Mouse (Mus musculus): ENCODE results near the gene Gm45208. TPM values are rescaled to one million over a fixed set of nuclear protein-coding genes. Genes with fewer than 3 reads are reported as not detected.
"Not testable (repeated sequence)": the region's sequence is repeated elsewhere in the genome, so short reads cannot be mapped to it uniquely, and the experiment has no call there.

The Gm45208 gene
- polyA plus RNA-seq, 1 experiment from 2014 or later: not detected

- Histone ChIP-seq H3K9ac (no peak overlapping the region), H3K4me1 (replicated peaks) (peaks cover 3% of the 10 kb centered on the region), H3K9me3 (no peaks in the 10 kb centered on the region), H3K27me3 (no peaks in the 10 kb centered on the region), H3K4me2 (no peak overlapping the region), H3K4me3 (no peak overlapping the region), H3K36me3 (no peaks in the 10 kb centered on the region), H3K27ac (replicated peaks) (no peak overlapping the region)
- 34% methylated on average over 4 of the region's 4 CpGs for WGBS
- no peak for ATAC-seq (ENCODE audit: low read depth)
Measured at GRCm38 (mm10) chrX:7692862-7693261, 29.2 kb upstream of the Gm45208 start.

DNA sequence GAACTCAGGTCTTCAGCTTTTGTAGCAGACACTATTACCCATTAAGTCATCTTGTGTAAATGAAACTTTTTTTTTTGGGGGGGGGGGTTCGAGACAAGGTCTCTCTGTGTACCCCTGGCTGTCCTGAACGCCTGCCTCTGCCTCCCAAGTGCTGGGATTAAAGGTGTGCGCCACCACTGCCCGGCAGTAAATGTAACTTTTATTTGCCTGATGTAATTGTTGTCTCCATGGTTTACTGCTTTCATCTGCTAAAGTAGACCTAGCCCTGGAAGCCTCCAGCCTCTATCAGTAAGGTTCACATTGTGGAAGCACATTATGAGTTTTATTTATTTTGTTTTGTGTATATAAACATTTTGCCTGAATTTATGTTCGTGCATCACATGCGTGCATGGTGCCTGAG is 25.5 kb upstream of the Gm45208 start:
- H3K9me3 ChIP-seq: no peaks in the 10 kb centered on the region
- WGBS: 35% methylated on average over 6 of the region's 6 CpGs
- peak; percentile 60 for ATAC-seq (ENCODE audit: low read depth)
- H3K4me3 ChIP-seq: peak overlapping the region; percentile 53
- H3K9ac ChIP-seq: no peak overlapping the region
- peak overlapping the region; percentile 61 for H3K4me2 ChIP-seq
- H3K36me3 ChIP-seq: peaks cover 4% of the 10 kb centered on the region
- peaks cover 13% of the 10 kb centered on the region for H3K4me1 ChIP-seq (replicated peaks)
- no peaks in the 10 kb centered on the region for H3K27me3 ChIP-seq
- no peak overlapping the region for H3K27ac ChIP-seq (replicated peaks)

DNA sequence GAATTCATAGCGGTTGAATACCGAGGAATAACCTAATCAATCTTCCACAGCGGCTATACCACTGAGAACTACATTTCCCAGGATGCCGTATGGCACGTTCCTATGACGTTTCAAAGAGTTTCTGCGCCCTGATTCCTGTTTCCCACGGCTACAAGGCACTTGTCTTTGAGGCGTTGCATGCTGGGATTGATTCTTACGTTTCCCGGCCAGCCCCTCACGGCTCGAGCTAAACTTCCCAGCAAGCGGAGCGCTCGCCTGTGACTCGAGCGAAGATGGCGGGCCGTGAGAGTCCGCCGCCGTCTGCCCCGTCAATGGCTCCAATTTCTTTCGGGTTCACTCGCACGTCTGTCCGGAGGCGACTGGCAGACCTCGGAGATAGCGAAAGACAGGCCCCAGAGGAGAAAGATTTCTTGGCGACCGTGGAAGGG is 25.1 kb upstream of the Gm45208 start, which contains the start of gene Gpkow:
Gene Gpkow (plus strand): TSS at position 178 of the 428 bp plus-strand sequence.
- 17% methylated on average over 33 of the region's 33 CpGs for WGBS
- Histone ChIP-seq H3K27ac (replicated peaks) (0 out of 2 replicates have a peak within 1 kb of the TSS, but pooled peaks have one; percentile 49), H3K4me3 (peak within 1 kb of the TSS; percentile 53), H3K4me2 (peak within 1 kb of the TSS; percentile 61), H3K4me1 (replicated peaks) (peaks cover 13% of the 10 kb centered on the region), H3K9ac (peak within 1 kb of the TSS; percentile 70), H3K27me3 (no peaks in the 10 kb centered on the region), H3K36me3 (peaks cover 8% of the 10 kb centered on the region), H3K9me3 (no peaks in the 10 kb centered on the region)
- peak; percentile 97 for ATAC-seq (ENCODE audit: low read depth)

DNA sequence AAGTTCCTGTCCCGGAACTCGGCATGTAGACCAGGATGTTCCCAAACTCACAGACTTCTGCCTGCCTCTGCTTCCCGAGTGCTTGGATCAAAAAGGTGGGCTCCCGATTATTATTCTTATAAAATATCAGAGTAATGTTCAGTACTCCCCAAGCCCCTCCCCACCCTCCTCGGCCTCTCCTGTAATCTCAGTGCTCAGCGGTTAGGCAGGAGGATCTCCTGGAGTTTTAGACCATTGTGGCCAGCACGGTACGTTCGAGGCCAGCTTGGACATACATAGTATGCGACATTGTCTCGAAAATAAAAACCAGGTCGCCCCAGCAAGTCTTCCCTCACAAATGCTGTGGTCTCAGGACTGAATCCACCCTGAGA is 8.3 kb upstream of the Gm45208 start:
- Histone ChIP-seq H3K27ac (replicated peaks) (0 out of 2 replicates have a peak overlapping the region, but pooled peaks have one; percentile 38), H3K9ac (peak overlapping the region; percentile 63), H3K4me3 (peak overlapping the region; percentile 33), H3K4me2 (peak overlapping the region; percentile 54)
- not testable (repeated sequence) for H3K27me3 ChIP-seq; H3K4me1 ChIP-seq (replicated peaks); H3K9me3 ChIP-seq; ATAC-seq (ENCODE audit: low read depth); H3K36me3 ChIP-seq
- WGBS: 37% methylated on average over 6 of the region's 12 CpGs

DNA sequence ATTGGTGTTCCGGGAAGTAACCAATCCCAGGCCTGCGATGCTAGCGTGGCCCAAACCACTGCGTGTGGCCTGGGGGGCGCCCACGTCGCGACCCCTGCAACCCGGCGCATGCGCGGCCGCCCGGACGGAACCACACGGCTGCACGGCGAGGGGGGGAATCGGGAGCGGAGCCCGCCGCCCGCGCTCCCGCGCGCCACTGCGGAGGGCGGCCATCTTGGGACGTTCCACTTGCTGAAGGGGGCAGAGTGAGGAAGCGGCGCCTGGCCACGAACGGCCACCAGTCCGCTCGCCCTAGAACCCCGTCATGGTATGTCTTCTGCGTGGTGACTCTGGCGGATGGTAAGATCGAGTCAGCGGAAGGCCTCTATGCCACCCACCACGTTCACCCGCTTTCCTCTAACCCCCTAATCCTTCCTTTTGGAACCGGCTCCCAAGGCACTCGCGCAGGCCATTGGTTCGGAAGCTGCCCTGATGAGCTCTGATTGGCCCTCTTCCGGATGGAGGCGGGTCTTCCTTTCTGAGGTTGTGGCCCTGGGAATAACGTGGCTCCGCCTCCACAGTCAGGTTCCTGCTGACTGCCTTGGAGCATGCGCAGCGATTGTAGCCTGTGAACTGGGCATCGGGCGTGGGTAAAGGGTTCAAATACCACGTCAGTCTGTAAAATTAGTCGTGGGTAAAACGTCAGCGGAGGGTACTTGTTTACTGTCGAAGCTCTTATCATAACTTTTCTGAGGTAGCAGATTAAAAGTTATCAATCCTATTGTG is 7.7 kb upstream of the Gm45208 start, which contains the start of gene Wdr45:
Gene Wdr45 (plus strand): TSS at position 199 of the 765 bp plus-strand sequence.
- H3K9me3 ChIP-seq; H3K27me3 ChIP-seq; H3K36me3 ChIP-seq; H3K4me1 ChIP-seq (replicated peaks): not testable (repeated sequence)
- peak; percentile 98 for ATAC-seq (ENCODE audit: low read depth)
- WGBS: 21% methylated on average over 56 of the region's 60 CpGs
- peak within 1 kb of the TSS; percentile 63 for H3K9ac ChIP-seq
- 0 out of 2 replicates have a peak within 1 kb of the TSS, but pooled peaks have one; percentile 38 for H3K27ac ChIP-seq (replicated peaks)
- peak within 1 kb of the TSS; percentile 33 for H3K4me3 ChIP-seq
- peak within 1 kb of the TSS; percentile 54 for H3K4me2 ChIP-seq

GRCm38 (mm10) chrX:7716058-7716457 is 6.0 kb upstream of the Gm45208 start:
- WGBS: 52% methylated on average over 1 of the region's 1 CpGs
- ATAC-seq (ENCODE audit: low read depth): not testable (repeated sequence)

GRCm38 (mm10) chrX:7722282-7722611 is 202 bp downstream of the Gm45208 start:
- WGBS: 24% methylated on average over 11 of the region's 11 CpGs
- ATAC-seq (ENCODE audit: low read depth): peak; percentile 59; the same call in 1 of the 2 replicates
- peak overlapping the region; percentile 90 for H3K27ac ChIP-seq (replicated peaks)

More at GRCm38 (mm10) chrX:7716058-7716457, 6.0 kb upstream of the Gm45208 start:
- H3K4me3 ChIP-seq; H3K4me1 ChIP-seq (replicated peaks); H3K9me3 ChIP-seq; H3K36me3 ChIP-seq; H3K27me3 ChIP-seq; H3K4me2 ChIP-seq; H3K9ac ChIP-seq; H3K27ac ChIP-seq (replicated peaks): not testable (repeated sequence)

GRCm38 (mm10) chrX:7722691-7723090 is 646 bp downstream of the Gm45208 start:
- no peaks in the 10 kb centered on the region for H3K9me3 ChIP-seq
- 30% methylated on average over 4 of the region's 4 CpGs for WGBS
- H3K36me3 ChIP-seq: peaks cover 25% of the 10 kb centered on the region
- H3K4me2 ChIP-seq: peak overlapping the region; percentile 66
- H3K27me3 ChIP-seq: no peaks in the 10 kb centered on the region
- H3K4me1 ChIP-seq (replicated peaks): peaks cover 12% of the 10 kb centered on the region; the same call in 1 of the 2 replicates
- H3K27ac ChIP-seq (replicated peaks): no peak overlapping the region
- no peak for ATAC-seq (ENCODE audit: low read depth)
- H3K9ac ChIP-seq: peak overlapping the region; percentile 69
- H3K4me3 ChIP-seq: peak overlapping the region; percentile 55

More at GRCm38 (mm10) chrX:7722282-7722611, 202 bp downstream of the Gm45208 start:
- peak overlapping the region; percentile 55 for H3K4me3 ChIP-seq
- peaks cover 8% of the 10 kb centered on the region; the same call in 1 of the 2 replicates for H3K4me1 ChIP-seq (replicated peaks)
- H3K4me2 ChIP-seq: peak overlapping the region; percentile 66
- peaks cover 25% of the 10 kb centered on the region for H3K36me3 ChIP-seq
- peak overlapping the region; percentile 69 for H3K9ac ChIP-seq
- no peaks in the 10 kb centered on the region for H3K9me3 ChIP-seq
- H3K27me3 ChIP-seq: no peaks in the 10 kb centered on the region

GRCm38 (mm10) chrX:7724135-7724534 is 2.1 kb downstream of the Gm45208 start:
- no peak overlapping the region for H3K27ac ChIP-seq (replicated peaks)
- no peak for ATAC-seq (ENCODE audit: low read depth)
- 85% methylated on average over 7 of the region's 7 CpGs for WGBS
- H3K4me1 ChIP-seq (replicated peaks): peaks cover 19% of the 10 kb centered on the region
- H3K36me3 ChIP-seq: peaks cover 25% of the 10 kb centered on the region
- no peaks in the 10 kb centered on the region for H3K9me3 ChIP-seq
- no peak overlapping the region for H3K9ac ChIP-seq
- no peaks in the 10 kb centered on the region for H3K27me3 ChIP-seq
- no peak overlapping the region for H3K4me2 ChIP-seq
- no peak overlapping the region for H3K4me3 ChIP-seq

DNA sequence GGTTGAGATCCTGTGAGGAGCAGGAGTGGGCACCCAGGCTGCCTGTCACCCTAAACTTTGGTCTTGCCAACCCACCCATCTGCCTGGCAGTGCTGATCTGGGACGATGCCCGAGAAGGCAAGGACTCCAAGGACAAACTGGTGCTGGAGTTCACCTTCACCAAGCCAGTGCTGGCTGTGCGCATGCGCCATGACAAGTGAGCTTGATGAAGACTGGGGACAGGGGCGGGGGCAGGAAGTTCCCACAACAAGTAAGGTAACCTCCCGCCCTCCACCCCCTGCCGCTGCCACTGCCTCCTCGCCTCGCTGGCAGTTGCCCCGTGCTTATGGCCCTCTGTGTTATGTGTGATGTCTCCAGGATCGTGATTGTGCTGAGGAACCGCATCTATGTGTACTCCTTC is 3.8 kb downstream of the Gm45208 start:
- Histone ChIP-seq H3K9ac (no peak overlapping the region), H3K36me3 (peaks cover 25% of the 10 kb centered on the region), H3K27ac (replicated peaks) (no peak overlapping the region), H3K9me3 (no peaks in the 10 kb centered on the region), H3K27me3 (no peaks in the 10 kb centered on the region), H3K4me2 (no peak overlapping the region), H3K4me1 (replicated peaks) (peaks cover 27% of the 10 kb centered on the region), H3K4me3 (no peak overlapping the region)
- ATAC-seq (ENCODE audit: low read depth): no peak
- 80% methylated on average over 12 of the region's 12 CpGs for WGBS

GRCm38 (mm10) chrX:7727176-7727575 is 5.1 kb downstream of the Gm45208 start:
- H3K27ac ChIP-seq (replicated peaks): no peak overlapping the region
- no peaks in the 10 kb centered on the region for H3K9me3 ChIP-seq
- no peak overlapping the region for H3K9ac ChIP-seq
- H3K36me3 ChIP-seq: peaks cover 25% of the 10 kb centered on the region
- no peaks in the 10 kb centered on the region for H3K27me3 ChIP-seq
- peaks cover 27% of the 10 kb centered on the region for H3K4me1 ChIP-seq (replicated peaks)
- no peak overlapping the region for H3K4me3 ChIP-seq
- ATAC-seq (ENCODE audit: low read depth): no peak
- H3K4me2 ChIP-seq: no peak overlapping the region
- WGBS: 90% methylated on average over 13 of the region's 13 CpGs

GRCm38 (mm10) chrX:7728215-7728921 is 6.3 kb downstream of the Gm45208 start, which contains the start of gene Praf2:
Gene Praf2 (plus strand): TSS chrX:7728439.
- peak; percentile 96 for ATAC-seq (ENCODE audit: low read depth)
- Histone ChIP-seq H3K4me1 (replicated peaks) (peaks cover 20% of the 10 kb centered on the region), H3K9me3 (no peaks in the 10 kb centered on the region), H3K4me2 (peak within 1 kb of the TSS; percentile 60), H3K27me3 (no peaks in the 10 kb centered on the region), H3K9ac (peak within 1 kb of the TSS; percentile 70), H3K36me3 (peaks cover 25% of the 10 kb centered on the region), H3K27ac (replicated peaks) (peak within 1 kb of the TSS; percentile 56), H3K4me3 (peak within 1 kb of the TSS; percentile 47)
- WGBS: 15% methylated on average over 42 of the region's 42 CpGs

Data from neural tube, embryonic 13.5 days (tissue).